Mouse (Mus musculus) ES-Bruce4 (cell line): ENCODE measurements around the gene Cacnb2. TPM values are rescaled to one million over a fixed set of nuclear protein-coding genes. Genes with fewer than 3 reads are reported as not detected.

Experiments used
- H3K27ac ChIP-seq: 2 replicates; pipeline ENCODE4 v1.5.1; 2012; ENCODE audit warnings: low read length, inconsistent platforms; ENCODE audit not compliant: insufficient read depth
- H3K27me3 ChIP-seq: 2 replicates; pipeline ENCODE4 v1.6.1; 2012; ENCODE audit warnings: mild to moderate bottlenecking, low read length, inconsistent platforms; ENCODE audit not compliant: control insufficient read depth, poor library complexity, insufficient read depth, severe bottlenecking
- H3K36me3 ChIP-seq: 2 replicates; pipeline ENCODE4 v1.6.1; 2012; ENCODE audit warnings: inconsistent platforms, mild to moderate bottlenecking, low read length, moderate library complexity; ENCODE audit not compliant: control insufficient read depth, poor library complexity, insufficient read depth, severe bottlenecking
- H3K4me1 ChIP-seq: one replicate; pipeline ENCODE4 v1.8.1; 2011; ENCODE audit warnings: low read length; ENCODE audit not compliant: control insufficient read depth, insufficient read depth
- H3K4me3 ChIP-seq: 2 replicates; pipeline ENCODE4 v1.5.1; 2011; ENCODE audit warnings: low read depth, mild to moderate bottlenecking, low read length
- H3K9ac ChIP-seq: 2 replicates; pipeline ENCODE4 v1.6.1; 2012; ENCODE audit warnings: low read depth, mild to moderate bottlenecking, inconsistent platforms; ENCODE audit not compliant: poor library complexity, severe bottlenecking
- H3K9me3 ChIP-seq: replicated peaks from 2 replicates; pipeline ENCODE4 v1.6.1; 2012; ENCODE audit warnings: mild to moderate bottlenecking, low read length, inconsistent platforms; ENCODE audit not compliant: control insufficient read depth, poor library complexity, insufficient read depth, severe bottlenecking
- CTCF ChIP-seq: IDR thresholded peaks from one replicate; pipeline ENCODE4 v1.8.1; 2011; ENCODE audit warnings: low read depth, low read length
- EP300 ChIP-seq: IDR thresholded peaks from 2 replicates; pipeline ENCODE4 v1.6.1; 2011; ENCODE audit warnings: low read depth, low read length; ENCODE audit not compliant: insufficient read depth
- POLR2A ChIP-seq: IDR thresholded peaks from one replicate; pipeline ENCODE4 v1.8.1; 2011; ENCODE audit warnings: low read length; ENCODE audit not compliant: insufficient read depth
- polyA plus RNA-seq: library from polyadenylated mRNA; stranded (reverse); fragments of >200 nt; gene quantifications from 2 replicates; pipeline ENCODE4 v1.2.4, GENCODE M21; 2011; ENCODE audit warnings: low read depth; ENCODE audit not compliant: missing spikeins, insufficient read depth, insufficient read length

Cacnb2 gene
- polyA plus RNA-seq, 1 experiment: 2.2 TPM

GRCm38 (mm10) chr2:14738927-14739326 lies 136.0 kb downstream of the Cacnb2 start:
- Histone ChIP-seq H3K9me3 (no peaks in the 10 kb centered on the region), H3K4me3 (no peak overlapping the region), H3K4me1 (no peaks in the 10 kb centered on the region)

DNA sequence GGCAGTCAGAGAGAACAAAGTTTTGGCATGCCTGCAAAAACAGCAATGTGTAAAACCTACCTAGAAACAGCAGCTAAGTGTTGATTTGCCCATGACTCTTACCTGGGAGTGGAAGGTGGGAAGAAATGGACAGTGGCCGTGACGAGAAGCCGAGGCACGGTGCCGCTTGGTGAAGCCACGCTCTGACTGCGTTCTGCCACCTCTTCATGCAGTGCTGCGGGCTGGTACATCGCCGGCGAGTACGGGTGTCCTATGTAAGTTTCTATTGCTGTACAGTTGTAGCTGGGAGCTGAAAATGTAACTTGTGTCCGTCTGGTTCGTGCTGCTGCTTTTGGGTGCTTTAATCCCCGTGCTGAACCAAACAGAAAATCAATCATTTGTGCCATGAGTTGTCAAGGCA lies 136.6 kb downstream of the Cacnb2 start:
- Histone ChIP-seq H3K27ac (no peak overlapping the region), H3K9ac (no peak overlapping the region), H3K4me3 (peak overlapping the region; percentile 23; the same call in 1 of the 2 replicates), H3K36me3 (no peaks in the 10 kb centered on the region), H3K4me1 (no peaks in the 10 kb centered on the region), H3K9me3 (no peaks in the 10 kb centered on the region), H3K27me3 (no peaks in the 10 kb centered on the region)
- TF ChIP-seq EP300: no peak
- no peak for TF ChIP-seq CTCF
- no peak for TF ChIP-seq POLR2A

More at GRCm38 (mm10) chr2:14738927-14739326, 136.0 kb downstream of the Cacnb2 start:
- TF ChIP-seq POLR2A (no peak), CTCF (no peak), EP300 (no peak)
- no peaks in the 10 kb centered on the region for H3K36me3 ChIP-seq
- no peaks in the 10 kb centered on the region for H3K27me3 ChIP-seq
- H3K9ac ChIP-seq: no peak overlapping the region
- H3K27ac ChIP-seq: no peak overlapping the region

- Histone ChIP-seq H3K27me3 (no peaks in the 10 kb centered on the region), H3K27ac (no peak overlapping the region), H3K9me3 (no peaks in the 10 kb centered on the region), H3K9ac (no peak overlapping the region), H3K4me1 (no peaks in the 10 kb centered on the region), H3K36me3 (no peaks in the 10 kb centered on the region), H3K4me3 (no peak overlapping the region)
- no peak for TF ChIP-seq POLR2A
- TF ChIP-seq EP300: no peak
- TF ChIP-seq CTCF: no peak
These were observed 137.5 kb downstream of the Cacnb2 start for GRCm38 (mm10) chr2:14740359-14740758.

GRCm38 (mm10) chr2:14744761-14745160 lies 141.9 kb downstream of the Cacnb2 start:
- TF ChIP-seq EP300 (no peak), POLR2A (no peak), CTCF (no peak)
- no peak overlapping the region for H3K27ac ChIP-seq
- no peaks in the 10 kb centered on the region for H3K36me3 ChIP-seq
- no peak overlapping the region for H3K4me3 ChIP-seq
- no peaks in the 10 kb centered on the region for H3K4me1 ChIP-seq
- H3K27me3 ChIP-seq: no peaks in the 10 kb centered on the region
- no peaks in the 10 kb centered on the region for H3K9me3 ChIP-seq
- no peak overlapping the region for H3K9ac ChIP-seq

- Histone ChIP-seq H3K36me3 (no peaks in the 10 kb centered on the region), H3K9ac (no peak overlapping the region)
- TF ChIP-seq EP300 (no peak), POLR2A (no peak), CTCF (no peak)
These were observed 160.0 kb downstream of the Cacnb2 start for GRCm38 (mm10) chr2:14762846-14763245.

GRCm38 (mm10) chr2:14763931-14764330 lies 161.0 kb downstream of the Cacnb2 start:
- Histone ChIP-seq H3K9ac (no peak overlapping the region), H3K27ac (no peak overlapping the region), H3K27me3 (no peaks in the 10 kb centered on the region), H3K9me3 (no peaks in the 10 kb centered on the region), H3K4me3 (no peak overlapping the region), H3K36me3 (no peaks in the 10 kb centered on the region), H3K4me1 (no peaks in the 10 kb centered on the region)
- TF ChIP-seq POLR2A (no peak), CTCF (no peak), EP300 (no peak)

More at GRCm38 (mm10) chr2:14762846-14763245, 160.0 kb downstream of the Cacnb2 start:
- H3K4me3 ChIP-seq: no peak overlapping the region
- no peak overlapping the region for H3K27ac ChIP-seq
- no peaks in the 10 kb centered on the region for H3K9me3 ChIP-seq
- H3K27me3 ChIP-seq: no peaks in the 10 kb centered on the region
- H3K4me1 ChIP-seq: no peaks in the 10 kb centered on the region
